Mouse (Mus musculus) cerebellum, adult 18-20 months (tissue): ENCODE data around the gene Map3k6.
A peak's percentile ranks its signal among the peaks of the same experiment; 100 is the strongest.

Experiments
- DNase-seq, 2 experiments: peaks; one replicate each; pipeline ENCODE4 v3.0.0; 2021

Gene Map3k6

DNA sequence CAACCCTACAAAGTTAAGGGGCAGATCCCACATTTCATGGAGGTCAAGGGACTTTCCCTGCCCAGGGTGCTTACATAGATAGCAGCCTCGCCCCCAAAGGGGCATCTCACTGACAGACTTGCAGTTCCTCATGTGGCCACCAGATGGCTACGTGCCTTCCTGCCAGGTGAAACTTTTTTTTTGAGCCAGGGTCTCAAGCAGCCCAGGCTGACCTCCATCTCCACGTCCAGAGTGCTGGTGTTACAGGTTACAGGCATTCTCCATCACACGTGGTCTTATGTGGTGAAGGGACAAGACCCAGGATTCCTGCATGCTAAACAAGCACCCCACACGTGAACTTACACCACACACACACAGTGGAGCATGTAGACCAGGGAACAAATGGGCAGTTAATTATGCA lies 23.0 kb upstream of the Map3k6 start:
- DNase-seq: peak; percentile 66 to 74

DNA sequence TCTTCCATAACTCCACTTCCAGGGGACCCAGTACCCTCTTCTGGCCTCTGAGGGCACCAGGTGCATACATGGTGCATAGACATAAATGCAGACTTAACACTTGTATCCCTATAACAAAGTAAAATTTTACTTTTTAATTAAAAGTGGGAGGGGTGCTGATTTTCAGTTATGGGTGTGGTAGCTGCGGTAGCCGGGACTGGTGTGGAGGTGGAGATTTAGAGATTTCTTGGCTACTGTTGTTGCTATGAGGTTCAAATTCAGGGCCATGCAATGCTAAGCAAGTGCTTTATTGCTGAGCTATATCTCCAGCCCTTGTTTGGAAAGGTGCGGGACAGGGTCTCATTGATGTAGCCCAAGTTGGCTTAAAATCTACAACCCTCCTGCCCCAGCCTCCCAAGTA lies 21.9 kb upstream of the Map3k6 start:
- no peak for DNase-seq

DNA sequence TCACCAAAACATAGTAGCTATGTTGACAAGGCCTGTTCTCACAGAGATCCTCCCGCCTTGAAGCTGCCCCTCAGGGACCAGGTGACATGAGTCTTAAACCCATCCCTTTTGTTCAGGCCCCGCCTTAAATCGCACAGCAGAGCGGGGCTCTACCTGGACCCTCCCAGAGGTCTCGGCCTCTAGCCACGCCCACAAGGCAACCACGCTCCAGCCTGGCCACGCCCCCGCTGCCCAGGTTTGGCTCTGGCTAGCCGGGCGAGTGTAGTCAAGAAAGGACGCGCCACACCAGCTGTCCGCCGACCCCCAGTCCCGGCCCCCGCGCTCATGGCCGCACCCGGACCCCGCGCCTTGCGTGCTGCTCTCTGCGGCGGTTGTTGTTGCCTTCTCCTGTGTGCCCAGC lies 20.0 kb upstream of the Map3k6 start:
- DNase-seq: no peak

DNA sequence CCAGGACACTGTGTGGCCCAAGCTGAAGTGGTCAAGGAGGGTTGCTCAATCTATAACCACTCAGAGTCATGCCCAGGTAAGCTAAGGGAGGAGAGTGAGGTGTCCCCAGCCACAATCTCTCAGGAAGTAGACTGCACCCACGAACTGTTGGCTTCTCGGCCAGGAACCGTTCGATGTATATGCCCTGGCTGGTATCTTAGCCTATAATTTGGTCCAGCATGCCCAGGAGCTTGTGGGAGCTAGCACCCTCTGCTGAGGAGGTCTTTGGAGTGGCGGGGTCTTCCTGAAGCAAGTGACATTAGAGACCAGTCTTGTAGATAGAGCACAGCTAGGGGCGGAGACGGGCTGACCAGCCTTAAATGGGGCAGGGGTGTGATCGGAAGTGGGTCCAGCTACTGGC lies 18.9 kb upstream of the Map3k6 start:
- no peak for DNase-seq

DNA sequence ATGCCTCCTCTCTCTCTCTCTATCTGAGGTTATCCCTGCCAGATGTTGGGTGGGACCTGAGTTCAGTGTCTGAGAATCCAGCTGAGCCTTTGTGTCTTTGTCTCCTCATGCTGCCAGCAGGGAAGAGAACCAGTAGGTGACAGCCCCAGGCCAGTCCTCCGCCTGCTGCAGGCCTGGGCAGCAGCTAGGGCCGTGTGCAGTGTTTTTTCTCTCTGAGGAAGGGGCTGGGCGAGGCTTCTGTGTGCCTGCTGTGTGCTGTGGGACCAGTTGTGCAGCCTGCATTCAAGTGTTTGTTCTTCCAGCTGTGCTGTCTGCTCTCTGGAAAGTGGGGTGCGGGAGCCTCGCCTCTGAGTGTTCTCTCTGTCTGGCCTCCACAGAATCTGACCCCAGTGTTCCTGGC lies 16.7 kb upstream of the Map3k6 start:
- no peak for DNase-seq

DNA sequence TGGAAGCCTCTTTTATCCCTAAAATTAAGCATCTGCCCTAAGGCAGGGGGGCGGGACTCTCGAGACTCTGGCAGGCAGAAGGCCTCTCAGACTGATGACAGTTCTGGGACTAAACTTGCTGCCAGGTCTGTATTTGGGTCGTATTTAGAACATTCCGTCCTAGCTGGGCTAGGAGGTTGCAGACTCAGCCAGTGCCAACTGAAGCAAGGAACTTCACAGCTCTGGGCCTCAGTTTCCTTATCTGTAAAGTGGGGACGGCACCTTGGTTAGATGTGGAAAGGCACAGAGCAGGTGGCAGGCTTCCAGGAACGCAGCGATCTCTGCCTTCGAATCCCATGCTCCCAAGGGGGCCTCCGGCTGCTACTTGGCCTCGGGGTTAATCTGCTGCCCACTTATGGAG lies 14.5 kb upstream of the Map3k6 start:
- no peak for DNase-seq

DNA sequence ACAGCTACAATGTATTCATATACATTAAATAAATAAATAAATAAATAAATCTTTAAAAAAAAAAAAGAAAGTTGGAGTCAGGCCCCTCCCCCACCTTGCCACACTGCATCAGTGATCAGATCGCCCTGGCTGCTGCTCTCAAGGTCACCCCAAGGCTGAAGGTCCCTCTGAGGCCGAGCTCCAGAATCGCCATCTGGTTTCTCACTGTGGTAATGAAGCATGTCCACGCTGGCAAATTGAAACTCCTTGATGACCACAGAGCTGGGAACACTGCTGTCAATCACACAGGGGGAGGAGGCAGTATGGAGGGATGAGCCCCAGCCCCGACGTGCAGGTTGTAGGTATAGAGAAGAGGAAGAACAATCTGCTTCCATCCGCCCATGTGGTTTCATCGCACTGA lies 13.0 kb upstream of the Map3k6 start:
- no peak for DNase-seq

DNA sequence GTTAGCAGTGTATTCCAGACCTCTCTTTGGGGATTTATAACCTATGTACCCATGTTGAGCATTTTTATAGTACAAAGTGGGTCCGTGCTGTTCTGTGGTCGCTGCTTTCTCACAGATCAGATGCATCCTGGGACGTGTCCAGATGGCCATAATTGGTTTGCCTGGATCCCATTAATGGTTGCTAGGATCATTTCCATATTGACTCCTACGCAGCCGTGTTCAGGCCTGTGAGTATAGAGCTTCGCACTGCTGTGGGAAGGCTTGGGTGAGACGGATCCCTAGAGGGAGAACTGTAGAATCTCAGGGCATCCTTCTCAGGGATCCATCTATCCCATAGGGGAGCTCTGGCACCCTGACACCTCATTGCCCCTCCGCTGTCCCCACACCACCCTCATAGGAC lies 11.0 kb upstream of the Map3k6 start:
- DNase-seq: no peak

DNA sequence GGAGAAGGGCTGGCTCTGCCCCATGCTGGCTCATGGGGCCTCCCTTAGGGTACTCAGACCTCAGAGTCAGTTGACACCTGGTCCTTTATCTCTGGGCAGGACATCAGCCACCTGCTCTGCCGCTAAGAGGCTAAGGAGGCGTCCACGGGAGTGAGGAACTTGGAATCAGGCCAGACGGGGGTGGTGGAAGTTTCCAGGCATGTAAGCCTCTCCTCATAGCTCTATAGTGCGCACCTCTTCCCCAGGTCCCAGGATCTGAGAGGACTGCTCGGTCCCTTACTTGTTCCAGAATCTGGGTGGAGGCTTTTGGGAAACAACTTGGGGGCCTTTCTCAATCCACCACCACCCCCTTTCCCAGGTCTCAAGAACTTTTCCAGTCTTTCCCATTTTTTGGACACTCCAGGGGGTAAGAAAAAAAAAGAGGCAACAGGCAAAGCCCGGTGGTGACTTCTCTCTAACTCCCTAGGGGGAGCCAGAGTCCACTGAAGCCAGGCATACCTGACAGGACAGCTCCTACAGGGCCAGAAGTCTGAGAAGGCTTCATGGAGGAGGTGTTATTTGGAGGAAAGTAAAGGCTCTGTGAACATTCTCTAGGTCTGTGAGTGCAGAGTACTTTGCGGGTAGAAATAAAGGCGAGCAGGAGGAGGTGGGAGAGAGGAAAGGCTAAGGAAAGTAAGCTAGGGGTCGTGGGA lies 7.2 kb upstream of the Map3k6 start:
- DNase-seq: peak in 1 of 2 experiments; percentile 38

DNA sequence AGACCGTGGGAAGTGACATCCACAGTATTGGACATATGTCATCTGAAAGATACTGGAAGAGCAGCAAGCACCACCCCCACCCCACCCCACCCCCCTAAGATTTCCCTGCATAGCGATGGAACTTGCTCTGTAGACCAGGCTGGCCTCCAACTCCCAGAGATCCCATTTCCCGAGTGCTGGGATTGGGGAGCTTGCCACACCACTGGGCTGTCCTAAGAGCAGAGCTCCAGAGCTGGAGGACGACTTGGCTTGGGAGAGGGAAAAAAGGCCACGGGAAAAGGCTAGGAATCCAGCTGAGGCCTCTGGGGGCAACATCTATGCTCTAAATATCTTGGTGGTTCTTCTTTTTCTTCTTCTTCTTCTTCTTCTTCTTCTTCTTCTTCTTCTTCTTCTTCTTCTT lies 5.8 kb upstream of the Map3k6 start:
- DNase-seq: no peak

DNA sequence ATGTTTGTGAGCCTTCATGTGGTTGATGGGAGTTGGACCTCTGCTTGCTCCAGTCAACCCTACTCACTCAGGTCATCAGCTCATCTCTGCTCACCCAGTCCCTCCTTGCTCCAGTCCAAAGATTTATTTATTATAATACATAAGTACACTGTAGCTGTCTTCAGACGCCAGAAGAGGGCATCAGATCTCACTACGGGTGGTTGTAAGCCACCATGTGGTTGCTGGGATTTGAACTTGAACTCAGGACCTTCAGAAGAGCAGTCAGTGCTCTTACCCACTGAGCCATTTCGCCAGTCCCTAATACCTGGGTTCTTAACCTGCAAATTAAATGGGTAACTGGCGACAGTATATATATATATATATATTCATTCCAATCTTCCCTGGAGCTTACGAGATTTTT lies 5.2 kb upstream of the Map3k6 start:
- no peak for DNase-seq

DNA sequence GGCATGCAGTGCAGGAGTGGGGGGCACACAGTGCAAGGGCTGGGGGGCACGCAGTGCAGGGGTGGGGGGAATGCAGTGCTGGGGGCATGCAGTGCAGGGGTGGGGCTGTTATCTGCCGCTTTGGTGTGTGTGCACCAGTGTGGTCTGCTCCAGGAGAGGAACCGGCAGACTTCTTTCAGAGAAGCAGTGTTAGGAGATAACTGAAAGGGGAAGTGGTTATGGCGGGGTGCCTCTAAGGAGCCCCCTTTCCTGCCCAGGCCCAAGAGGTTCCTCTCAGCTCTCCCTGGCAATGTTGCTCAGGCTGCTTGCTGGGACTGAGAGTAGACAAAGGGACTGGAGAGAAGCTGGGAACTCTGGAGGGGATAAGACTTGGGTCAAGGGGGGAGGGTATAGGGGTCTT lies 2.7 kb upstream of the Map3k6 start:
- no peak for DNase-seq

DNA sequence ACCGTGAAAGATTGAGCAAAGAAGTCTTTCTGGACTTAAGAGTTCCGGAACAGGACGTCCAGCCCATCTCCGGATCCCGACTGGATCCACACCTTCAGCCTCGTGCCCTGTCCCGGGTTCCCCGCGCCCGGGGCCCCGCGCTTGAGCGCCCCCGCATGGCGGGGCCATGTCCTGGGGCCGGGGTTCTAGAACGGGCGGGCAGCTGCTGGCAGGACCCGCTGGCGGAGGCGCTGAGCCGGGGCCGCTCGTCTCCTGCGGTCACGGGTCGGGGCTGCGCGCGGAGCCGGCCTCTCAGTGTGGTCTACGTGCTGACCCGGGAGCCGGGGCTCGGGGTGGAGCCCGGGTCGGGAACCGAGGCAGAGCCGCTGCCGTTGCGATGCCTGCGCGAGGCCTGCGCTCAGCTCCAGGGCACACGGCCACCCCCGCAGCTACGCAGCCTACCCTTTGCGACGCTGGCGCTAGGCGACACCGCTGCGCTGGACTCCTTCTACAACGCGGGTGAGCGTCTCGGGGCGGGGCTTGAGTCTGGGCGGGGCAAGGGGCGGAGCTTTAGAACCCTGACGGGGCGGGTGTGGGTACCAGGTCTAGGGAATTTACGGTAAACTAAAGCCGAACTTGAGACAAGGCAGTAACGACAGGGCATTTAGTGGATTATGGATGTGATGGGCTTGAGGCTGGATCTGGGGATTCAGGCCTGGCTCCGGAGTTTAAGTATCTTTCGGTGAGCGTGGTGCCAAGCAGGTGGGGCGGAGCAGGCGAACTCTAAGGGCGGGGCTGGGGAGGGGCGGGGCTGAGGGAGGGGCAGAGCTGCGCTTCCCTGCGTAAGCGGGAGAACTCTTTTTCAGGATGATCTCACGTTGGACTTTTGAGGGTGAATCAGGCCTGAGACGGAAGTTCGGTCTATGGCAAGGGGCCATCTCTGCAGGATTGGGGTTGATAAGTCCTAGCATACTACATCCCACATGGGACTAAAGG lies 603 bp downstream of the Map3k6 start:
- peak; percentile 81 to 86 for DNase-seq

DNA sequence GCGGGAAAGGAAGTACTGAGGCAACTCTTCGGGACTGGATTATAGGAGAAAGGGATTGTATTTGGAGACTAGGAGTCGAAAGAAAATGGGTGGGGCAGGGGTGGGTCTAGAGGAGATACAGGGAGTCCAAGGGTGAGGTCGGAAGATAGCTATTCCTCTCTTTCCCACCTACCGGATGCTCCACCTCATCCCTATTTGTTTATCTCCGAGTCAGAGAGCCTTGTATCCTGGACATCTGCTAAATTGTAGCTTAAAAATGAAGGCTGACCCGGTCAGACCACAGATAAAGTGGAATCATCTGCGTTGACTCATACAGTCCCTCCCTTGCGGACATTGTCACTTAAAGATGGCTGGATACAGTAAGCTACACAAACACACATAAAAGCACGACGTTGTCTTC lies 1.3 kb downstream of the Map3k6 start:
- DNase-seq: no peak

DNA sequence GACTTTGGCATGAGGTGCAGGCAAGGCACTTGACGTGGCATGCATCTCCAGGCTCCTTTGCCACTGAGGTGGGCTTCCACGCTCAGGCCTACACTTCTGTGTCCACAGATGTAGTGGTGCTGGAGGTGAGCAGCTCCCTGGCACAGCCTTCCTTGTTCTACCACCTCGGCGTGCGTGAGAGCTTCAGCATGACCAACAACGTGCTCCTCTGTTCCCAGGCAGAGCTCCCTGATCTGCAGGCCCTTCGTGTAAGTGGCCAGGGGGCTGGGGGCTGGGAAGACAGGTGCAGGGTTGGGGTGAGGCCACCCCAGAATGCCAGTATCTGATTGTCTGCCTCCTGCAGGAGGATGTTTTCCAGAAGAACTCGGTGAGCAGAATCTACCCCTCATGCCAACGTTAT lies 2.1 kb downstream of the Map3k6 start:
- no peak for DNase-seq

DNA sequence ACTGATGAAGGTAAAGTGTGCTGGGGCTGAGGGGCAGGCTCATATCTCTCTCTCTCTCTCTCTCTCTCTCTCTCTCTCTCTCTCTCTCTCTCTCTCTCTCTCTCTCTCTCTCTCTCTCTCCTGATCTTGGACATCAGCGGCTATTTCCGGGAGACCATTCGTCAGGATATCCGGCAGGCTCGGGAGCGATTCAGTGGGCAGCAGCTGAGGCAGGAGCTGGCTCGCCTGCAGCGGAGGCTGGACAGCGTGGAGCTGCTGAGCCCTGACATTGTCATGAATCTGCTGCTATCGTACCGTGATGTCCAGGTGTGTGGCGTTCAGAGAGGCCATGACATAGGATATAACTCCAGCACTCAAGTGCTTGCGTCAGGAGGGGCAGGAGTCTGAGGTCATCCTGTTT lies 2.9 kb downstream of the Map3k6 start:
- DNase-seq: no peak

DNA sequence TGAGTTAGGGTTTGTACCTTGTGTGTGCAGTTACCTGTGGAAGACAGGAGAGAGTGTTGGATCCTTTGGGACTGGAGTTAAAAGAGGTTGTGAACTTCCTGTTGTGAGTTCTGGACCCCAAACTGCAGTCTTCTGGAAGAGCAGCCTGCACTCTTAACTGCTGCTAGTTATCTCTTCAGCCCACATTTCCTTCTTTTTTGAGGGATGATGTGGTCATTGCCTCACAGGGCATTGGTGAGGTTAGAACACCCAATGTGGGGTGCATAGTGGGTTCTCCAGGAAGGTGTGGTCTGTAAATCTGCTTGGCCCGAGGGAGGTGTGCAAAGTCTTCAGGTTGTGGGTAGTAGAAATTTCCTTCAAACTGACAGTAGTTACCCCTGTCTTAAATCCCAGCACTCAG lies 3.7 kb downstream of the Map3k6 start:
- no peak for DNase-seq

DNA sequence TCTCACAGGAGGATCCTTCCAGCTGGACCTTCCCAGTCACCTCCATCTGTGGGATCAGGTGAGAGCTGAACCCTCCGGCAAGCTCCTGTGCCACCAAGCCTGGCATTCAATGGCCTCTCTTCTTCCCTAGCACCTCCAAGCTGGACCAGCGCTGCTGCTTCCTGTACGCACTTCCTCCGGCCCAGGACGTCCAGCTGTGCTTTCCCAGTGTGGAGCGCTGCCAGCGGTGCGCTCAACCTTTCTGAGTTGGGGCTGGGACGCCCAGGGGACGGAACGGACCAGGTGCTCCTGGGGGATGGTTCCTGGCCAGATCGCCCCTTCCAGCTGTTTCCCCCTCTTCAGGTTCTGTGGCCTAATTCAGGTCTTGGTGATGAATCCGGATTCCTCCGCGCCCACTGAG lies 6.5 kb downstream of the Map3k6 start:
- no peak for DNase-seq

DNA sequence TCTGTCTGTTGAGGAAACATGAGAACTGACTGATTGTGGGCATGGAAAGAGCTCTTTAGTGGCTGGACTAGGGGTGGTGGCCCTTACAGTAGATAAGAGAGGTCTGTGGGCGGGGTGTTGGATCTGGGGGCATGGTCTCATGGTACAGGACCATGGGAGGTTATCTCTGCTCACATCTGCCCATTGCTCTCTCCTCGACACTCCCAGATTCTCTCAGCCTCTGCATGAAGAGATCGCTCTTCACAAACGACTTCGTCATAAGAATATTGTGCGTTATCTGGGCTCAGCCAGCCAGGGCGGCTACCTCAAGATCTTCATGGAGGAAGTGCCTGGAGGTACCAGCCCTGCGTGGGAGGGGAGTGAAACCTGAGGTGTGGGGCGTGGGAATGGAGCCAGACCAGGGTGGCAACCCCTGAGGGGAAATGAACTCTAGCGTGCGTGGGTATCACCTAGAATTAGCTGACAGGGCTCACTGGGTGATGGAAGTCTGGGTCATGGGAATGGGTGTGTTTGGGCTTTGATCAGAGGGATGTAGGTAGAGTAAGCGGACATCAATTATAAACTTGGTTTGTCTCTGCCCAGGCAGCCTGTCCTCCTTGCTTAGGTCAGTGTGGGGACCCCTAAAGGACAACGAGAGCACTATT lies 7.3 kb downstream of the Map3k6 start:
- DNase-seq: no peak

DNA sequence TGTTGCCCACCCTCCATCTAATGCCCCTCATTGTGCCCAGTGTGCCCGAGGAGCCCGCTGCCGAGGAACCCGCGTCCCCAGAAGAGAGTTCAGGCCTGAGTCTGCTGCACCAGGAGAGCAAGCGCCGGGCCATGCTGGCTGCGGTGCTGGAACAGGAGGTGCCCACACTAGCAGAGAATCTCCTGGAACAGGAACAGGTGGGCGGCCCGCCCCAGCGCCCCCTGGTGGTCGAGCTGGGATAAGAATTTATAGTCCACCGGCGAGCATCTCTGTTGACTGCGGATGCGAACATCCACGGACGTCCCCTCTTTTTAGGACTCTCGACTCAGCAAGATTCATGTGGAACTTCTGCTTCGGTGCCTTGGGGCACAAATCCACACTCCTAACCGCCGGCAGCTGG lies 10.0 kb downstream of the Map3k6 start:
- DNase-seq: peak; percentile 90 to 92

DNA sequence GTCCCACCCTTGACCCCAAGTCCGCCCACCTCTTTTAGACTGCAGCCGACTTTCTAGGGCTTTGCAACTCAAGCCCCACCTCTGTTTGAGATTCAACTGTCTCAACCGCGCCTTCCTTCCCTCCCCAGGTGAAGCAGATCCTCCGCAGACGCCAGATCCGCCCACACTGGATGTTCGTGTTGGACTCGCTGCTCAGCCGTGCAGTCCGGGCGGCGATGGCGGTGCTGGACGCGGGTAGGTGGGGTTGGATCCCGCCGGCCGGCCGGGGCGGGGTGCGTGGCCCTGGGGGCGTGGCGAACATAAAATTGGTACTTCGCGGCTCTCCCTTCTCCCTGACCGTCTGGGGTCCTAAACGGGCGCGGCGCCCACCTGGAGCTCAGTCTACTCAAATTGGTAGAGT lies 10.6 kb downstream of the Map3k6 start:
- DNase-seq: peak; percentile 33 to 43

DNA sequence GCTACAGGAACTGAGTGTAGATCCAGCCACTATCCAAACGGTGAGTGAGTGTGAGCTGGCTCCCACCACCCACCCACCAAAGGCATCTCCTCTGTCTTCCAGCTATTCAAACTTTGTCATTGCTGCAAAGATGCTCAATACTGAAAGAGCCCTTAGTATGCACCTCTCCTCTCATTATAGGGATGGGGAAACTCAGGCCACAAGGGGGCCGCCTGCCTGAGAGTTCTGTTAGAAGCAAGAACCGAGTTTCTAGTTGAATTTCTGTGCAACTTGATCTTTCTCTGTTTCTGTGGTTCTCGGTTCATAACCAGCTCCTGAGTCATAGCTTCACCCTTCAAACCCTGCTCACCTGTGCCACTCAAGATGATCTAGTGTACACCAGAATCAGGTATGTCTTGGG lies 11.5 kb downstream of the Map3k6 start:
- DNase-seq: no peak

DNA sequence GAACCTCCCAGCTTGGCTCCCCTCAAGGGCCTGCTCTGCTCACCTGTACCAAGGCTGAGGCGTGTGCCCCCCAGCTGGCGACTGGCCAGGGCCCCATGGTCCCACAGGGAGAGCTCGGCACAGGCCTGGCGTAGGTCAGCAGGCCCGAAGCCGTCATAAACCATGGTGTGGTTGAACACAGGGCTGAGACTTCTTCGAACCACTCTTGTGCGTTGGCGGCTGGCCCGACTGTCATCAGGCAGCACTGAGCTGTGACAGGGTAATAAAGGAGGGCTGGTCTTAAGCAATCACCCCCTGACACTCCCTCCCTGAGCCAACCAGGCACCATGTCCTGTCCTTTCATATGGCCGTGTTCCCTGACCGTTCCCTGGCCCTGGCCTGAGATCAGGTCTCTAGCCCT lies 12.8 kb downstream of the Map3k6 start:
- no peak for DNase-seq

DNA sequence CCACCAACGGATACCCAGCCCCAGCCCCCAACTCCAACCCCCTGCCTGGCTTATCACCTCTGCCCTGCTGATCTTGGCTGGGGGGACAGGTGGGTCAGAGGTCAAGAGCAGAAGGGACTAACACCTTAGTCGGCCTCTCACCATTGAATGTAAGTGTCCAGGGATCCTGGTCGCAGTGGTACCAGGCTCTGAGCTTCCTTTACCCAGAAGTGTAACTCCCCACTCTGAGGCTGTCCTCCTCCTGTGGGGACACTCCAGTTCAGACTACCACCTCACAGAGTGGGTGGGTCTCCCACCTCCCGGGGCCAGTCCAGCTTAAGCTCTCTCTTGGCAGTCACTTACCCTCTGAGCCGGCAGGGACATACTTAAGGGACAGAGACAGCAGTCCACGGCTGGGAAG lies 14.8 kb downstream of the Map3k6 start:
- DNase-seq: no peak
